Comparison of ENCODE assay signal across 9 mouse cellular contexts in the genomic region with DNA sequence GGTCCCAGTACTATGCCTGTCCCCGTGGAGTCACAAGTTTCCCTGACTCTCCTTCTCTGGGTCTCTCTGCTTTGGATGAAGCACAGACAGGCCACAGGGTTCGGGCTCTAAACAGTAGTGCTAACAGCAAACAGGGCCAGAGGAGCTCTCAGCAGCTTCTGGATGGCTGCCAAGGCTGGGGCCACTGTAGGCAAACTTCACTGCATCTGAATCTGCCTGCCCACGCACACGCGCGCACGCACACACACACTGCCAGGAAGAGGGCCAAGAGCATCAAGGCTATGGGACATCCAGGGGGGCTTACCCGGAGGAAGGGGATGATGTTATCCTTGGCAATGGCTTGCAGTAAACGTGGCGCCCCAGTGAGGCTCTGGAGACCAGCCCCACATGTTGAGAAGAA. TPM values are rescaled to one million over a fixed set of nuclear protein-coding genes. Genes with fewer than 3 reads are reported as not detected.
DNase-seq lines count a peak whose midpoint lies in the region; ATAC-seq lines count a peak whose summit lies in the region.
"Had no signal": no experiment of that assay in that cellular context is flagged by ENCODE, and none has a peak within 500 bp of the region (broad histone marks: within the 10 kb centered on the region; RNA-seq: fewer than 3 reads in every experiment).

No protein-coding gene starts in this region.

- H3K36me3 ChIP-seq in hindbrain, embryonic 13.5 days, result peaks cover 7% of the 10 kb centered on the region; the same call in 1 of the 2 replicates
- H3K36me3 ChIP-seq in hindbrain, embryonic 10.5 days, result peaks cover 87% of the 10 kb centered on the region

- intact Hi-C loops in heart, postnatal 14 days (cut with DNase I), result no loop called here

- 75% methylated on average over 10 of the region's 10 CpGs for WGBS in hindbrain, embryonic 13.5 days
- 92% methylated on average over 10 of the region's 10 CpGs for WGBS in hindbrain, embryonic 10.5 days

- ATAC-seq in hindbrain, embryonic 13.5 days (ENCODE audit: low FRiP score), result peak; percentile 30; the same call in 1 of the 2 replicates
- ATAC-seq in megakaryocyte progenitor cell, adult 5-6 weeks (replicated peaks; ENCODE audit: poor library complexity), result 0 out of 2 replicates have a peak, but pooled peaks have one; percentile 23
- ATAC-seq in inflammation-experienced regulatory T-cells, adult 6 months, result no peak

- H3K4me1 ChIP-seq in hindbrain, embryonic 13.5 days (replicated peaks), result peaks cover 14% of the 10 kb centered on the region
- peaks cover 7% of the 10 kb centered on the region for H3K4me1 ChIP-seq in hindbrain, embryonic 10.5 days (replicated peaks)

- H3K9ac ChIP-seq in hindbrain, embryonic 13.5 days, result no peak overlapping the region
- H3K9ac ChIP-seq: liver, embryonic 14.5 days had no signal

- H3K27me3 ChIP-seq in hindbrain, embryonic 13.5 days, result no peaks in the 10 kb centered on the region
- no peaks in the 10 kb centered on the region for H3K27me3 ChIP-seq in hindbrain, embryonic 10.5 days (ENCODE audit: insufficient read depth, poor library complexity, severe bottlenecking)

- no peak overlapping the region for H3K4me3 ChIP-seq in hindbrain, embryonic 13.5 days
- H3K4me3 ChIP-seq in hindbrain, embryonic 10.5 days, result no peak overlapping the region

- no peaks in the 10 kb centered on the region for H3K9me3 ChIP-seq in hindbrain, embryonic 13.5 days
- no peaks in the 10 kb centered on the region for H3K9me3 ChIP-seq in hindbrain, embryonic 10.5 days

- peak overlapping the region; percentile 6; the same call in 1 of the 2 replicates for H3K27ac ChIP-seq in hindbrain, embryonic 13.5 days
- H3K27ac ChIP-seq in hindbrain, embryonic 10.5 days, result no peak overlapping the region
- H3K27ac ChIP-seq: liver, embryonic 14.5 days had no signal

- no peak for DNase-seq in hindbrain, embryonic 10.5 days (ENCODE audit: low spot score)
- DNase-seq in right cerebral cortex, adult 2 months (ENCODE audit: low spot score in 2 of 2), result peak; percentile 58 to 65
- DNase-seq in right cerebral cortex, postnatal 25 days, result no peak
- DNase-seq in heart, postnatal 14 days, result peak; percentile 65 to 74
- no peak for DNase-seq in thymus, postnatal 36 days

- no peak overlapping the region for H3K4me2 ChIP-seq in hindbrain, embryonic 13.5 days

RNA-seq across cellular contexts. Expression of a gene that starts 6.2 kb away (rescaled TPM):
- polyA plus RNA-seq in hindbrain, embryonic 13.5 days (2015; fragmentation: Nextera tagmentation; extraction: Ambion mirVana), result 0.90 and 1.0 TPM in 2 replicates
- polyA plus RNA-seq in hindbrain, embryonic 10.5 days (2016; fragmentation: Nextera tagmentation; extraction: Ambion mirVana), result 0.60 and 0.78 TPM in 2 replicates
- 1 to 10 TPM; 1.0 to 1.3 TPM for total RNA-seq in heart, postnatal 14 days (2021)
- total RNA-seq in megakaryocyte progenitor cell, adult 5-6 weeks (2015), result 0.83 TPM in 1 of 2 replicates, not detected in the other
- 0.12 TPM in 1 of 2 replicates, not detected in the other for total RNA-seq in megakaryocyte progenitor cell, adult 5-6 weeks (2017)
- under 1 TPM; 0.44 to 0.67 (median 0.45) TPM for polyA plus RNA-seq in inflammation-experienced regulatory T-cells, adult 6 months (2017; shearing (Covaris generic))

RNA-seq across cellular contexts. Expression of a gene that starts 11.1 kb away (rescaled TPM):
- polyA plus RNA-seq in hindbrain, embryonic 13.5 days (2015; fragmentation: Nextera tagmentation; extraction: Ambion mirVana), result 40.3 and 46.9 TPM in 2 replicates
- polyA plus RNA-seq in hindbrain, embryonic 10.5 days (2016; fragmentation: Nextera tagmentation; extraction: Ambion mirVana), result 32.7 and 33.6 TPM in 2 replicates
- 10 to 100 TPM; 57.6 to 66.5 TPM for total RNA-seq in heart, postnatal 14 days (2021)
- total RNA-seq in megakaryocyte progenitor cell, adult 5-6 weeks (2015), result 127 and 155 TPM in 2 replicates
- 58.8 and 66.5 TPM in 2 replicates for total RNA-seq in megakaryocyte progenitor cell, adult 5-6 weeks (2017)
- polyA plus RNA-seq in inflammation-experienced regulatory T-cells, adult 6 months (2017; shearing (Covaris generic)), result 100 to 1,000 TPM; 368 to 388 (median 373) TPM

RNA-seq across cellular contexts. Expression of a gene that starts 15.7 kb away (rescaled TPM):
- 2.8 and 4.0 TPM in 2 replicates for polyA plus RNA-seq in hindbrain, embryonic 13.5 days (2015; fragmentation: Nextera tagmentation; extraction: Ambion mirVana)
- 1.7 and 2.5 TPM in 2 replicates for polyA plus RNA-seq in hindbrain, embryonic 10.5 days (2016; fragmentation: Nextera tagmentation; extraction: Ambion mirVana)
- under 1 TPM; 0.46 to 0.55 TPM for total RNA-seq in heart, postnatal 14 days (2021)
- total RNA-seq in megakaryocyte progenitor cell, adult 5-6 weeks (2015), result 0.22 and 3.2 TPM in 2 replicates
- 2.2 TPM in 1 of 2 replicates, not detected in the other for total RNA-seq in megakaryocyte progenitor cell, adult 5-6 weeks (2017)
- polyA plus RNA-seq in inflammation-experienced regulatory T-cells, adult 6 months (2017; shearing (Covaris generic)), result 1 to 10 TPM; 3.0 to 4.1 (median 3.4) TPM

RNA-seq across cellular contexts. Expression of a gene that starts 16.5 kb away (rescaled TPM):
- 7.9 and 8.9 TPM in 2 replicates for polyA plus RNA-seq in hindbrain, embryonic 13.5 days (2015; fragmentation: Nextera tagmentation; extraction: Ambion mirVana)
- polyA plus RNA-seq in hindbrain, embryonic 10.5 days (2016; fragmentation: Nextera tagmentation; extraction: Ambion mirVana), result 18.7 and 19.3 TPM in 2 replicates
- 10 to 100 TPM; 50.8 to 52.0 TPM for total RNA-seq in heart, postnatal 14 days (2021)
- total RNA-seq in megakaryocyte progenitor cell, adult 5-6 weeks (2015), result 2.0 and 3.5 TPM in 2 replicates
- 7.7 and 8.4 TPM in 2 replicates for total RNA-seq in megakaryocyte progenitor cell, adult 5-6 weeks (2017)
- polyA plus RNA-seq in inflammation-experienced regulatory T-cells, adult 6 months (2017; shearing (Covaris generic)), result 1 to 10 TPM; 5.4 to 8.8 (median 6.4) TPM

RNA-seq across cellular contexts. Expression of a gene that starts 29.9 kb away (rescaled TPM):
- polyA plus RNA-seq in hindbrain, embryonic 13.5 days (2015; fragmentation: Nextera tagmentation; extraction: Ambion mirVana), result not detected in 2 replicates
- polyA plus RNA-seq in hindbrain, embryonic 10.5 days (2016; fragmentation: Nextera tagmentation; extraction: Ambion mirVana), result not detected in 2 replicates
- total RNA-seq in heart, postnatal 14 days (2021), result not detected
- not detected in 2 replicates for total RNA-seq in megakaryocyte progenitor cell, adult 5-6 weeks (2015)
- total RNA-seq in megakaryocyte progenitor cell, adult 5-6 weeks (2017), result not detected in 2 replicates
- polyA plus RNA-seq in inflammation-experienced regulatory T-cells, adult 6 months (2017; shearing (Covaris generic)), result not detected
- polyA plus RNA-seq: liver, embryonic 14.5 days had no signal

Comparison
In these comparisons a context has a peak if more than half of its experiments do, and no peak if none do; other contexts are left out.
1. DNase-seq: peak in right cerebral cortex, adult 2 months (2 of 2) and heart, postnatal 14 days (2 of 2); none in hindbrain, embryonic 10.5 days (single experiment), right cerebral cortex, postnatal 25 days (single experiment) and thymus, postnatal 36 days (0 of 2).